Comparison of ENCODE assay signal across 17 mouse cellular contexts in genomic region chr11:45193319-45193718, GRCm38 (mm10).
"Had no signal": no experiment of that assay in that cellular context is flagged by ENCODE, and none has a peak within 500 bp of the region (broad histone marks: within the 10 kb centered on the region; RNA-seq: fewer than 3 reads in every experiment).

No protein-coding gene starts in this region.

- H3K4me3 ChIP-seq: liver, embryonic 13.5 days; liver, embryonic 15.5 days; megakaryocyte, embryonic 14.5 days; midbrain, embryonic 13.5 days; midbrain, embryonic 15.5 days; neural tube, embryonic 12.5 days; stomach, embryonic 15.5 days had no signal

- H3K4me1 ChIP-seq: liver, embryonic 13.5 days; liver, embryonic 15.5 days; megakaryocyte, embryonic 14.5 days; neural tube, embryonic 12.5 days; stomach, embryonic 15.5 days had no signal

- H3K27me3 ChIP-seq: liver, embryonic 13.5 days; liver, embryonic 15.5 days; megakaryocyte, embryonic 14.5 days; midbrain, embryonic 13.5 days; midbrain, embryonic 15.5 days; neural tube, embryonic 12.5 days; stomach, embryonic 15.5 days had no signal

- H3K36me3 ChIP-seq: liver, embryonic 13.5 days; liver, embryonic 15.5 days; midbrain, embryonic 13.5 days; midbrain, embryonic 15.5 days; neural tube, embryonic 12.5 days; stomach, embryonic 15.5 days had no signal

- H3K9me3 ChIP-seq: liver, embryonic 13.5 days; liver, embryonic 15.5 days; midbrain, embryonic 13.5 days; midbrain, embryonic 15.5 days; neural tube, embryonic 12.5 days; stomach, embryonic 15.5 days had no signal

- H3K27ac ChIP-seq: liver, embryonic 13.5 days; liver, embryonic 15.5 days; macrophage; midbrain, embryonic 13.5 days; midbrain, embryonic 15.5 days; neural tube, embryonic 12.5 days; stomach, embryonic 15.5 days; stomach, postnatal 0 days had no signal

- ATAC-seq: liver, postnatal 0 days; midbrain, embryonic 13.5 days; midbrain, embryonic 15.5 days had no signal

- DNase-seq: liver; liver, embryonic 13.5 days; liver, postnatal 0 days; right cerebral cortex, postnatal 14 days; thymus, adult 2 months; thymus, postnatal 25 days; thymus, postnatal 4 days had no signal

- H3K4me2 ChIP-seq: liver, embryonic 11.5 days; liver, embryonic 13.5 days; liver, embryonic 15.5 days; midbrain, embryonic 11.5 days; midbrain, embryonic 13.5 days; midbrain, embryonic 15.5 days; neural tube, embryonic 12.5 days; stomach, embryonic 15.5 days had no signal

- H3K9ac ChIP-seq: liver, embryonic 13.5 days; liver, embryonic 15.5 days; liver, postnatal 0 days; midbrain, embryonic 13.5 days; midbrain, embryonic 15.5 days; neural tube, embryonic 12.5 days; stomach, embryonic 15.5 days had no signal
